Mouse (Mus musculus): ENCODE results near the gene Rbfox1. TPM values are rescaled to one million over a fixed set of nuclear protein-coding genes. Genes with fewer than 3 reads are reported as not detected.

Gene Rbfox1
- total RNA-seq, 2 experiments from 2014 or later: 381 to 430 TPM

- DNase-seq (ENCODE audit: extremely low spot score in 1 of 2, low spot score in 1 of 2): no peak
Measured at GRCm38 (mm10) chr16:6427292-6428281, 542.4 kb downstream of the Rbfox1 start.

DNA sequence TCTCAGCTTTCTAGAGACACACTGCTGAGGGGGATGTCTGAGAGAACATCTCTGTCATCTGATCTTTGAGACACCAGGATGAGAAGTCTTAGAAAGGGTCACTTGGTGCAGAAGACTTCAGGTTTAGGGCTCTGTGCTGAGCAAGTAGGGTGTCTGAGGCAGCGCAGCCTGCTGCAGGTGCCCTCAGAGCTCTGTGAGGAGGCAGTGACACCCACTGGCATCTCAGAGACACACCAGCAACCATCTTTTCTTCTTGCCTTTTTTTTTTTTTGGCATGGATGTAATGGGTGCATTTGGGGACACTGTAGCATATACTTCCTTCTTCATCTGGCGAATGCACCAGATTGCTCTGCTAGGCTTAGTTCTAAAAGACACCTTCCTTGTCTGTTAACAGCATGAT lies 545.8 kb downstream of the Rbfox1 start:
- DNase-seq (ENCODE audit: extremely low spot score in 1 of 2, low spot score in 1 of 2): no peak

- DNase-seq (ENCODE audit: extremely low spot score in 1 of 2, low spot score in 1 of 2): no peak
Measured at GRCm38 (mm10) chr16:6436445-6436844, 551.3 kb downstream of the Rbfox1 start.

GRCm38 (mm10) chr16:6448250-6448649 lies 563.1 kb downstream of the Rbfox1 start:
- peak in 1 of 2 experiments; percentile 12 for DNase-seq (ENCODE audit: extremely low spot score in 1 of 2, low spot score in 1 of 2)

- no peak for DNase-seq (ENCODE audit: extremely low spot score in 1 of 2, low spot score in 1 of 2)
Measured at GRCm38 (mm10) chr16:6455349-6455748, 570.2 kb downstream of the Rbfox1 start.

GRCm38 (mm10) chr16:6479094-6479590 lies 594.0 kb downstream of the Rbfox1 start:
- no peak for DNase-seq (ENCODE audit: extremely low spot score in 1 of 2, low spot score in 1 of 2)

GRCm38 (mm10) chr16:6479616-6480410 lies 594.7 kb downstream of the Rbfox1 start:
- no peak for DNase-seq (ENCODE audit: extremely low spot score in 1 of 2, low spot score in 1 of 2)

DNA sequence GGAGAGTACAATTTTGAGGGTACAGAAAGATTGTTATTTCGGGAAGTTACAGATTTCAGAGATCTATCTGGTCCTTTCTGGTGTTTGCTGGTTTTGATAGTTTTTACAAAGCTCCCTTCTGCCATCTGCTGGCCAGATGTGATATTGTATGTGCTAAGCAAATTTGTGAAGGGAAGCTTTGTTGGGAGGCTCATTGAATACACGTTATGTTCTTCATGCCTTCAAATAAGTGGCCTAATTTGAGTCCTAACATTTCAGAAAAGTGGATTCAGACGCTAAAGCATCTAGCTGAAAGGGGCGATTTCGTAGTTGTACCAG lies 595.2 kb downstream of the Rbfox1 start:
- DNase-seq (ENCODE audit: extremely low spot score in 1 of 2, low spot score in 1 of 2): peak; percentile 67 to 88

GRCm38 (mm10) chr16:6483628-6484027 lies 598.5 kb downstream of the Rbfox1 start:
- no peak for DNase-seq (ENCODE audit: extremely low spot score in 1 of 2, low spot score in 1 of 2)

DNA sequence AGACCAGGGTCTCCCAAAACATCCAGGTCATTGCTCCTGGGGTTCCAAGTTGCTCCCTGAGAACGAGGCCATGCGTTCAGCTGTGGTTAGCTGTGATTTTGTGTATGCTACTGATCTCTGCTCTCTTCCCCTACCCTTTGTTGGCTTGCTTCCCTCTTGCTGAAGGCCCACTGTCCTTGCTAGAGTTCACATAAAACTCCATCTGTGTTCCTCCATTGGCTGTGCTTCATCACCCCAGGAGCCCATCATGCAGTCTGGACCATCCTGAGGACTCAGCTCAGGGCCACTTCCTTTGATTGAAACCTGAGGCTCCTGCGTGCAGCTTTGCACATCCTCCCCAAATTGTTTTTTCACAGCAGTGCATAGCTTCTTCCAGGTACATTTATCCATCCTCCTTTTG lies 600.5 kb downstream of the Rbfox1 start:
- DNase-seq (ENCODE audit: extremely low spot score in 1 of 2, low spot score in 1 of 2): no peak

- DNase-seq (ENCODE audit: extremely low spot score in 1 of 2, low spot score in 1 of 2): peak in 1 of 2 experiments; percentile 30
Measured at GRCm38 (mm10) chr16:6502219-6502618, 617.1 kb downstream of the Rbfox1 start.

DNA sequence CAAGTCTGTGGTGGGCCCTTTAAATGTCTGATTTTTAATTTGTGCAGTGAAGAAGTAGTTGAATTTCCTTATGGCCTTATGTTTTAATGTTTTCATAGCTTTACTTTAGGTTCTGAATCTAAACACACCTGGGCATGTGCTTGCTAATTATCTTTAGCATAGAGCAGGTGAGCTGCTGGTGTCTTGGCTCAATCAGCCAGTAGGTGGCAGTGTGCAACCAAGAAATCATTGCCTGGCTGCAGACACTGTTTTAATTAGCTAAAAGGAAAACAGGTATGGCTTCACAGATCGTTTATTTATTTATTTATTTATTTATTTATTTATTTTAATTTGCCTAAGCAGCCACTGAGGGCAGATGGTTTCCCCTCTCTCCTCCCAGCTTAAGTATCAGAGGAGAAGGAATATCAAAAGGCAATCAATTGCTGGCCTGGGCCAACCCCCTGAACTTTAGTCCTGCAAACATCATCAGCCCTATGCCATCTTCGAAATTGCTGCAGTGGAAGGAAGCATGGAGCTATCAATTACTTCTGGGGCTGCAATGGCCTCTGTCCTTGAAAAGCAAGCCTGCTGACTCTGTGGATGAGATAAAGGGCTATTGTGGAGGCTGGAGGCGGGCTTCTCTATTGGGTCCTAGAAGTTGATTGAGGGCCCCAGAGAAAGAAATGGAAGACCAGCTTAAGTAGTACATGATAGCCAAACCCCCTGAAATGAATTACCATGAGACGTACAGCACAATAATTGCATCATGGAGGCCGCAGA lies 618.6 kb downstream of the Rbfox1 start:
- peak in 1 of 2 experiments; percentile 76 for DNase-seq (ENCODE audit: extremely low spot score in 1 of 2, low spot score in 1 of 2)

- no peak for DNase-seq (ENCODE audit: extremely low spot score in 1 of 2, low spot score in 1 of 2)
Measured at GRCm38 (mm10) chr16:6508924-6509323, 623.8 kb downstream of the Rbfox1 start.

DNA sequence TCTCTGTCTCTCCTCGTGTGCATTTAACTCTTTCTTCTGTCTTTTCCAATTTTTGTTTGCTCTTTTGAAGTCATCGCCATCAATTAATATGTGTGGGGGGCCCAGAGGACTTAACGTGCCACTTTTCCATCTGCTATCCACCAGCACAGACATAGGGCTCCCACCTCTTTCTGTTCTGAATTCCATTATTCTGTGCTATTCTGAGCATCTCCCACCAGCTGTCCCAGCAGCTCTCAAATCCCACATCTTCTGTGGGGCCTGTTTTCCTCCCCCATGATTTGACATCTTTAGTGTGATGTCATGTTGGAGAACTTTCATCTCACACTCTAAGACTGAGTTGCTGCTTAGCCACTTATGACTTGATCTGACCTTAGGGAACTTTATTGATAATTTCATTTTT lies 634.3 kb downstream of the Rbfox1 start:
- no peak for DNase-seq (ENCODE audit: extremely low spot score in 1 of 2, low spot score in 1 of 2)

GRCm38 (mm10) chr16:6525507-6526170 lies 640.5 kb downstream of the Rbfox1 start:
- DNase-seq (ENCODE audit: extremely low spot score in 1 of 2, low spot score in 1 of 2): no peak

- DNase-seq (ENCODE audit: extremely low spot score in 1 of 2, low spot score in 1 of 2): no peak
Measured at GRCm38 (mm10) chr16:6531459-6531858, 646.3 kb downstream of the Rbfox1 start.

GRCm38 (mm10) chr16:6532077-6532995 lies 647.2 kb downstream of the Rbfox1 start:
- no peak for DNase-seq (ENCODE audit: extremely low spot score in 1 of 2, low spot score in 1 of 2)

DNA sequence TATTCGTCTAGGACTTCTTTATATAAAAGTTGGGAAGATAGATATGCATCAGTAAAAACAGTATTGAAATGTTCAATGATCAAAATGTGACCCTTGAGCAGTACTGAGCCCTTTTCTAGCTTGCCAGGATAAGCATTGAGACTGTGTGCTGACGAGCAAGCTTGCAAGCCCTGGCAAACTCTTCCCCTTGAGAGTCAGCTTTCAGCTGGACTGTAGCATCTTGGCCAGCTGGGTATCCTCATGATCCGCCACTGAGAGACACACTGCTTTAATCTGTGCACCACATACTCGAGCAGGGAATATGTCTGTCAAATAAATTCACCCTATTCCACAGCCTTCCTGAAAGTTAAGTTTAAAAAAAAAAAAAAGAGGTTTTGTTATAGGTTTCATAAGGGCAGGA lies 670.6 kb downstream of the Rbfox1 start:
- DNase-seq (ENCODE audit: extremely low spot score in 1 of 2, low spot score in 1 of 2): no peak

DNA sequence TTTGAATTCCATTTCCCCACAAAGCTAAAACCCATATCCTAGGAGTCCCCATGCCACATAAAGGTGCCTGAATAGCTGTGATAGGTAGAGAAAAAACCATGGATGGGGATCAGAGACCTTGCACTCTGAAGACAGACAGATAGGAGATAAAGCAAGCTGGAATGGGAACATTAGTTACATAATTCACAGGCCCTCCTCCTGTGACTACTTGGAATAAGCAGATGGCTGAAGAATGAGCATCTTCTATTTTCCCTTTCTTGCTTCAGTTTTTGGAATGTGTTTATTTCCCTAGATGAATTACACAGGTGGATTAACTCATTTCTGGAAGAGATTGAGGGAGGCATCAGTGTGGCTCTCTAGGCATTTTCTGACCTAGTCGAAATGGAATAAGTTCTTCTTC lies 672.6 kb downstream of the Rbfox1 start:
- DNase-seq (ENCODE audit: extremely low spot score in 1 of 2, low spot score in 1 of 2): no peak
